Mouse (Mus musculus) forebrain, embryonic 16.5 days (tissue): ENCODE data around the gene Rps18. TPM values are rescaled to one million over a fixed set of nuclear protein-coding genes. Genes with fewer than 3 reads are reported as not detected.
"Not testable (repeated sequence)": the region's sequence is repeated elsewhere in the genome, so short reads cannot be mapped to it uniquely, and the experiment has no call there.

Experiments
- ATAC-seq: fragments of 200-750 bp; cut with Nextera tagmentation; 2 replicates; pipeline ENCODE4 v1.8.0; 2017; ENCODE audit warnings: mild to moderate bottlenecking, moderate library complexity
- H3K27ac ChIP-seq: fragments of 300-500 bp; sonication (generic); 2 replicates; pipeline ENCODE4 v1.5.1; 2014; ENCODE audit warnings: low read length, control low read depth
- H3K27me3 ChIP-seq: fragments of 300-500 bp; sonication (generic); replicated peaks from 2 replicates; pipeline ENCODE4 v1.6.1; 2014; ENCODE audit warnings: low read length; ENCODE audit not compliant: control insufficient read depth, insufficient read depth
- H3K36me3 ChIP-seq: fragments of 300-500 bp; sonication (generic); 2 replicates; pipeline ENCODE4 v1.6.1; 2014; ENCODE audit not compliant: control insufficient read depth, insufficient read depth
- H3K4me1 ChIP-seq: fragments of 300-500 bp; sonication (generic); replicated peaks from 2 replicates; pipeline ENCODE4 v1.6.1; 2014; ENCODE audit warnings: low read length; ENCODE audit not compliant: control insufficient read depth, insufficient read depth
- H3K4me2 ChIP-seq: fragments of 300-500 bp; sonication (generic); 2 replicates; pipeline ENCODE4 v1.6.1; 2014; ENCODE audit warnings: mild to moderate bottlenecking, low read length, control low read depth
- H3K4me3 ChIP-seq: fragments of 300-500 bp; sonication (generic); replicated peaks from 2 replicates; pipeline ENCODE4 v1.5.1; 2014; ENCODE audit warnings: mild to moderate bottlenecking, low read length, control low read depth
- H3K9ac ChIP-seq: fragments of 300-500 bp; sonication (generic); replicated peaks from 2 replicates; pipeline ENCODE4 v1.6.1; 2014; ENCODE audit warnings: low read depth, low read length, control low read depth
- H3K9me3 ChIP-seq: fragments of 300-500 bp; sonication (generic); 2 replicates; pipeline ENCODE4 v1.6.1; 2016; ENCODE audit warnings: low read length; ENCODE audit not compliant: control insufficient read depth
- WGBS: fragments of 180-500 bp; shearing (Covaris S2); extraction: QIAGEN DNeasy Blood & Tissue Kit; methylation state at CpG from one replicate; pipeline ENCODE4 v1.1.7; 2014; 5-methylcytosine and 5-hydroxymethylcytosine counted together
- polyA plus RNA-seq: library from polyadenylated mRNA; unstranded; fragments of >200 nt; fragmentation: Nextera tagmentation; extraction: Ambion mirVana; gene quantifications from 2 replicates; pipeline ENCODE4 v1.2.1, GENCODE M21; 2015

Rps18 gene
- polyA plus RNA-seq, 1 experiment from 2014 or later: 811 TPM

GRCm38 (mm10) chr17:33958451-33958850 is 2.6 kb upstream of the Rps18 start:
- no peak overlapping the region for H3K9ac ChIP-seq

DNA sequence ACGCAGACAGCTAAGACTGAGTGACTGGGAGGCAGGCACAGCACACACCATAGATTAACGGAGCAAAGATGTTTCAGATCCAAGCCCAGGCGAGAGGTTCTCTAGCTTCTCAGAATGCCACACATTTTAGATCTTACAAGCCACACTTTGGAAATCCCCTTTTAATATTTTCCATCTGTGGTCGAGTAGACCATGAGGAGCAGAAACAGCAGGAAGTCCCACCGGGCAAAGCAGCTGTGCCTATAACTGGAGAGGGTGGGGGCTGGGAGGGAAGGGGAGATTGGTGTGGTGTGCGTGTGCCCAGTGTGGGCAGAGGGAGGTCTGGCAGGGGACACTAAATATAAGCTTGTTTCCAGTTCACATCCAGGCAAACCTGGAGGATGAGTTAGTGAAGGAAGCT is 1.7 kb upstream of the Rps18 start:
- no peak overlapping the region for H3K4me3 ChIP-seq
- no peaks in the 10 kb centered on the region for H3K27me3 ChIP-seq
- H3K4me2 ChIP-seq: no peak overlapping the region
- no peaks in the 10 kb centered on the region for H3K9me3 ChIP-seq
- H3K4me1 ChIP-seq: peaks cover 30% of the 10 kb centered on the region
- H3K9ac ChIP-seq: no peak overlapping the region
- 90% methylated on average over 6 of the region's 6 CpGs for whole genome bisulfite sequencing
- ATAC-seq: no peak
- peaks cover 10% of the 10 kb centered on the region; the same call in 1 of the 2 replicates for H3K36me3 ChIP-seq
- no peak overlapping the region for H3K27ac ChIP-seq

More at GRCm38 (mm10) chr17:33958451-33958850, 2.6 kb upstream of the Rps18 start:
- no peaks in the 10 kb centered on the region for H3K9me3 ChIP-seq
- H3K27ac ChIP-seq: no peak overlapping the region
- H3K36me3 ChIP-seq: peaks cover 9% of the 10 kb centered on the region
- 95% methylated on average over 11 of the region's 11 CpGs for WGBS
- no peak for ATAC-seq
- H3K27me3 ChIP-seq: no peaks in the 10 kb centered on the region
- no peak overlapping the region for H3K4me3 ChIP-seq
- peaks cover 21% of the 10 kb centered on the region for H3K4me1 ChIP-seq
- no peak overlapping the region for H3K4me2 ChIP-seq

- no peak for ATAC-seq
Observed at GRCm38 (mm10) chr17:33956336-33956735, 535 bp upstream of the Rps18 start.

GRCm38 (mm10) chr17:33954646-33955554 is 901 bp downstream of the Rps18 start:
- H3K9ac ChIP-seq: peak overlapping the region; percentile 94
- H3K9me3 ChIP-seq: no peaks in the 10 kb centered on the region
- H3K36me3 ChIP-seq: peaks cover 10% of the 10 kb centered on the region
- no peaks in the 10 kb centered on the region for H3K27me3 ChIP-seq
- ATAC-seq: peak; percentile 39
- peak overlapping the region; percentile 85 for H3K4me3 ChIP-seq
- H3K4me2 ChIP-seq: peak overlapping the region; percentile 82
- H3K4me1 ChIP-seq: peaks cover 51% of the 10 kb centered on the region
- 2% methylated on average over 33 of the region's 33 CpGs for WGBS
- peak overlapping the region; percentile 88 for H3K27ac ChIP-seq

More at GRCm38 (mm10) chr17:33956336-33956735, 535 bp upstream of the Rps18 start:
- peak overlapping the region; percentile 87 for H3K27ac ChIP-seq
- H3K9me3 ChIP-seq: no peaks in the 10 kb centered on the region
- peak overlapping the region; percentile 71 for H3K4me2 ChIP-seq
- H3K27me3 ChIP-seq: no peaks in the 10 kb centered on the region
- 5% methylated on average over 10 of the region's 10 CpGs for WGBS
- H3K4me1 ChIP-seq: peaks cover 40% of the 10 kb centered on the region
- H3K4me3 ChIP-seq: peak overlapping the region; percentile 85
- peaks cover 12% of the 10 kb centered on the region for H3K36me3 ChIP-seq
- peak overlapping the region; percentile 68 for H3K9ac ChIP-seq

DNA sequence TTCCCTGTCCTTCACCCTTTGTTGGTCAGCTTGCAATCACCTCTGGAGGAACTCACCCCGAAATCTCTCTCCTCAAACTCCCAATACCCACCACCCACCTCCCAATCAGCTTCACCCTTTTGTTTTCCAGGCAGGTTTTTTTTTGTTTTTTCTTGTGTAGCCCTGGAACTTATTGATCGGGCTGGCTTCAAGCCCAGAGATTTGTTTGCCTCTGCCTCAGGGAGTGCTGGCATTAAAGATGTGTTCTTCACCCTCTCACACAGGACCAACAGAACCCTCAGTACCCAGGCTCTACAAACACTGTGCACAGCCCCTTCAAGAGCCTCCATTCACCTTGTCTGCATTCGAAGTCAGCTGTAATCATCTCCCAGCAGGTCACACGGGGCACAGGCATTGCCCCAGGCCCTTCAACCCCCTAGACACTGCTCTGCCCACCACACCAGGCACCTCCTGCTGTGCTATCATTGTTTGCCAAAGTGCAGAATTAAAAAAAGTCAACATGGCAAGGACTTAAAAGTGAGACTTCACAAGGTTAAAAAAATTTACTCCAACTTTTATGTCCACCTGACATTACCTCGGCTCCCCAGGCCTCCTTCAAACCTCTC is 1.7 kb downstream of the Rps18 start:
- no peaks in the 10 kb centered on the region for H3K9me3 ChIP-seq
- H3K4me3 ChIP-seq: peak overlapping the region; percentile 85
- no peak overlapping the region; the same call in 1 of the 2 replicates for H3K9ac ChIP-seq
- H3K4me2 ChIP-seq: peak overlapping the region; percentile 82
- H3K36me3 ChIP-seq: peaks cover 9% of the 10 kb centered on the region
- no peaks in the 10 kb centered on the region for H3K27me3 ChIP-seq
- ATAC-seq: no peak
- peaks cover 51% of the 10 kb centered on the region for H3K4me1 ChIP-seq
- no peak overlapping the region for H3K27ac ChIP-seq
- 29% methylated on average over 5 of the region's 5 CpGs for WGBS

- Histone ChIP-seq H3K36me3 (peaks cover 12% of the 10 kb centered on the region), H3K9me3 (no peaks in the 10 kb centered on the region), H3K9ac (no peak overlapping the region), H3K27me3 (no peaks in the 10 kb centered on the region), H3K4me2 (no peak overlapping the region), H3K27ac (no peak overlapping the region), H3K4me1 (peaks cover 51% of the 10 kb centered on the region), H3K4me3 (no peak overlapping the region)
- WGBS: 79% methylated on average over 3 of the region's 3 CpGs
- ATAC-seq: no peak
Observed at GRCm38 (mm10) chr17:33953310-33953709, 2.5 kb downstream of the Rps18 start.

DNA sequence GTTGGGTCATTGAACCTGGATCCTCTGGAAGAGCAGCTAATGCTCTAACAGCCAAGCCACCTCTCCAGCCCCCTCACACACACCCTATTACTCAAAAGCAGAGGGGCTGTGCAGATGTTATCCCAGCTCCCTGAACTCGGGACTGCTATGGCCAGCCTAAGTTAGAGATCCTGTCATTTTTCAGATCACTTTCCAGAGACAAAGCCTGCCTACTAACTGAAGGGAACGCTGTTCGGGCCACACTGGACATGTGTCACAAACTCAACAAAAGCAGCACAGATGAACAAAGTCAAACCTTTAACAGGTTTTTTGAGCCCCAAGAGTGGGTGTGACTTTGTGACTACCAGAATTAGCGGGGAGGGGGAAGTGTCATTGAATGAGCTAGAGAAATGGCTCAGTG is 2.9 kb downstream of the Rps18 start:
- Histone ChIP-seq H3K4me2 (no peak overlapping the region), H3K36me3 (peaks cover 12% of the 10 kb centered on the region), H3K9ac (no peak overlapping the region), H3K4me1 (peaks cover 51% of the 10 kb centered on the region), H3K27me3 (no peaks in the 10 kb centered on the region), H3K9me3 (no peaks in the 10 kb centered on the region), H3K4me3 (no peak overlapping the region), H3K27ac (no peak overlapping the region)
- 79% methylated on average over 4 of the region's 4 CpGs for WGBS
- ATAC-seq: no peak

GRCm38 (mm10) chr17:33952015-33952414 is 3.8 kb downstream of the Rps18 start:
- 77% methylated on average over 13 of the region's 13 CpGs for WGBS
- not testable (repeated sequence) for H3K9me3 ChIP-seq, H3K27ac ChIP-seq, H3K4me2 ChIP-seq, ATAC-seq, H3K4me3 ChIP-seq, H3K9ac ChIP-seq, H3K27me3 ChIP-seq
- Histone ChIP-seq H3K36me3 (peaks cover 12% of the 10 kb centered on the region), H3K4me1 (peaks cover 51% of the 10 kb centered on the region)
